Mouse (Mus musculus) c-Kit-positive CD71-positive TER-119-negative erythroid progenitor cells, embryonic 14.5 days (primary cell): ENCODE measurements at regions not wholly inside any gene's neighbourhood (a gene's known extent, or its start where the extent isn't known, plus 50 kb on each side); places are given as distances from the start of the nearest gene placed in this dataset.

ENCODE experiments used
- DNase-seq: peaks from one replicate; pipeline ENCODE4 v3.0.0-alpha.2; 2013; ENCODE audit warnings: low read depth

DNA sequence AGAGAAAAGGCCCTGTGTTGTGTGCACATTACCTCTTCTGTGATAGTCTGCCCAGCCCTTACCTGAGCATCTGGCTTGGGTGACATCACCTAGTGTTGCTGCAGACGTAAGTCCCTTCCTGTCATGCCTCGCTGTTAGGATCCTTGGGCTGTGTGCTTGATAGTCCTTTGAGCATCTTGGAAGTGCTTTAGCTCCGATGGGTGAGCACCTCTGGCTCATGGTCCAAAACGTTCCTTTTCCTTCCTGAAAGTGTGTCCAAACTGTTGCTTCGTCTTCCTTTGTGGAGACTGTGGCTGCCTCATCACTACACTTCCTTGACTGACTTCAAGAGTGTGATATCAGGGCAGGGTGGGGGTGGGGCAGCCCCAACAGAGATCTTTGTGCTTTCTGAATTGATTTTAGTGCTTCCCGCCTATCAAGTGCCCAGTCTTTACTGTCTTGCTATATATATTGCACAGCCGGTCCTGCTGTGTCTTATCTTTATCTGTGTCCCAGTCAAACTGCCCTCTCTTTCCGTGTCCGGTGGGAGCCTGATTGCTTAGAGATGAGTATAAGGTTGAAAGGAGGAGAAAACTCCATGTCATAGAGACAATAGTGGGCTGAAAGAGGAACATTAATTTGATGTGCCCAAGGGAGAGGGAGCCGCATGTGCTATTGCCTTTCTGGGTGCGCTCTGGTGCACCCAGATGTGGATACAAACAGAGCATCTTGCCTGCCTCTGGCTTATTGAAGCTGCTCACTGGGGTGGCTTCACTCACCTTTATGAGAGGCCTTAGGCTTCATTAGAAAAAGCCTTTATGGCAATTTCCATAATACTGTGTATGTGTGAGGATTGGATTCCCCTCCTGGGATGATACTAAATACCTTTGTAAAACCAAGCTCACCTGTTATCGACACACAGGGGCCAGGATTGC is 1169.2 kb upstream of the A1bg start:
- no peak for DNase-seq

DNA sequence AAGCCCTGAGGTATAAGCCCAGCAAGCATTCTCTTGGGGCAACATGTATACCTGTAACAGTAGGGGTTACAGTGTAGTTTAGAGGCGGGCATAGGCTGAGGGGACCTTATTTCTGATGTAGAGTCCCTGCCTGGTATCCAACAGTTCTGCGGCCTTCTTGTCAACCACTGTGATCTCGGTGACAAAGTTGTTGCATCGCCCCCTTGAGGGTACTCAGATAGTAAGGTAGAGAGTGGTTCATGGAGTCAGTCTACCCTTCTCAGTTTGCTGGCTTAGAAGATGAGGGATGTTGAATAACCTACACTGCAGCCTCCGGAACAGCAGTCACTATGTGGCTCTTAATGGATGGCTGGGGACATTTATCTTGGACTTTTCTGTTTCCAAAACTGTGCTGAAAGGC is 1168.3 kb upstream of the A1bg start:
- DNase-seq, result no peak

DNA sequence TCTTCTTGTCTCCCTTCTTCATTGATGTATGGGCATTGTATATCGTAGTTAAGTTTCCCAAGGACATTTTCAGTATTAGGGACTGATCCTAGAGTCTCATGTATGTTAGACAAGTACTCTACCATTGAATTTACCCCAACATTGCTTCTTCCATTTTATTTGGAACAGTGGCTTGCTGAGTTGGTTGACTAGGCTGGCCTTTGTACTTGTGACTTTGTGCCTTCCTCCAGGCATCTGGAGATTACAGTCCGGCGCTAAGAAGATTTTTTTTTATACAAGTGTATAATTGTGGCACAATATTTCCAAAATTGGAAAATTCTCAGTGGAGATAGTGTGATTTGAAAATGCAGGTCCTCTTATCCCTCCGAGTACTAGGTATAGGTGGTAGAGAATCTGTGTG is 1165.5 kb upstream of the A1bg start:
- no peak for DNase-seq

DNA sequence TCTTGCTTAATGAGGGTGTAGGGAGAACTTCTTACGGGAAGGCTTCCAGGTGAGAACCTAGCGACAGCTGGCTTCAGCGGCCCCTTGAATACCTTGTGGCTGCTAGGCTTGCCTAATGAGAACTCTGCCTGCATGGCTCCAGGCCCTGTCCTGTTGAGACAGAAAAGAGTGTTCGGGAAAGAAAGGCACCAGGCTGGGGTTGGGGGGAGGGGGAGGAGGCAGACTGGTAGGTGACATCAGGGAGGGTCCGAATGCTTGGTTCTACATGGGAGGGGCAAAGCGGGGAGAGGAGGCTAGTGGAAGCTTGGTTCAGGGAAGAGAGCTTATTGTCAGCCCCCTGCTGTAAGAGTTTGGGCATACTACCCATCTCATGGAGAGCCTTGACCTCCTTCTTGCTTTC is 1164.9 kb upstream of the A1bg start:
- DNase-seq, result no peak

DNA sequence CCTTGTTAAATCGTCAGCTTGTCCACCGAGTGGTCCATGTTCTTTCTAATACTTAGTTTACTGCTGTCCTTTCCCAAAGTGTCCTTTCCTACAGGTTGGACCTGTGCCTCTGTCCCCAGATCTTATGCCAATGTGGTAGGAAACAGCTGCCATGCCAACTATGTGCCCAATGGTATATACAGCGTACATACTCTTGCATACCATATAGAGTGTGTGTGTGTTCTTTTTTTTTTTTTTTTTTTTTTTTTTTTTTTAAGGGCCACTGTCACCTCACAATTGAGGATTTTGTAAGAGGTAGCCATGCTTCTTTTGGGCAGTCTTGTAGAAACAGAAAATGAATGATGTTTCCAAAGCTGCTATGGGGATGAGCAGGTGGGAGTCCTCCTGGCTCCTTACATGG is 1163.2 kb upstream of the A1bg start:
- no peak for DNase-seq

DNA sequence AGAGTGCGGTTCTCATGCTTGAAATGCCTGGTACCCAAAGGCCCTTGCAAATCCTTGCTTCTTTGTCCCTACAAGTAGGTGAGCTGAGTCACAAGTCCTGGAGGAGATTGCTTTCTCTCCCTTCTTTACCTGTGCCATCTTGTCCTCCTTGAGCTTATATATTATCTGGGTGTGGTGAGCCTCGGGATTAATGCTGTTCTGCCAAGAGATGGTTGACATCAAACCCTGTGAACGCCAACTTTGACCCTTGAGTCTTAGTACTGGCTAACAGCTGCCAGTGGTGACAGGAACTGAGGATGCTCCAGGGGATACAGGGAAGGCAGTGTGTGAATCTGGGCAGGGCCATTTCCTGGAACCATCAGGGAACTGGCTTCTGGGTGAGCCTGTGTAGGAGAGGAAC is 1160.5 kb upstream of the A1bg start:
- DNase-seq, result no peak

DNA sequence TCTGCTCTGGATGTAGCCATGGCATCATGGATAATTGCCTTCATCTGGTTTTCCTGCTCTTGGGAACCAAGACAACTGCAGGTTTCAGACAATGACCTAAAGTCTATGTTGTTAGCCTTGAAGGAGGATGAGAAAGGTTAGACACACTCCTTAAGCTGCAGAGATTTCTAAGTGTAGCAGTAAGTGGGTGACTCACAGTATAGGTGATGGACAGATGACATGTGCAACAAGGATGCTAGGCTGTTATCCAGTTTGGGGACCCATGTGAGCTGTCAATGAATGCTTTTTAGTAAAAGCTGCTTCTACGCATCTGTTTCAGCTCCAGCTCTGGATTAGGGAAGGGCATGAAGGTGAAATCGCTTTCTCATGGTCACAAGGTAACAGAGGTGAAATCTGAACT is 1159.7 kb upstream of the A1bg start:
- DNase-seq, result no peak

DNA sequence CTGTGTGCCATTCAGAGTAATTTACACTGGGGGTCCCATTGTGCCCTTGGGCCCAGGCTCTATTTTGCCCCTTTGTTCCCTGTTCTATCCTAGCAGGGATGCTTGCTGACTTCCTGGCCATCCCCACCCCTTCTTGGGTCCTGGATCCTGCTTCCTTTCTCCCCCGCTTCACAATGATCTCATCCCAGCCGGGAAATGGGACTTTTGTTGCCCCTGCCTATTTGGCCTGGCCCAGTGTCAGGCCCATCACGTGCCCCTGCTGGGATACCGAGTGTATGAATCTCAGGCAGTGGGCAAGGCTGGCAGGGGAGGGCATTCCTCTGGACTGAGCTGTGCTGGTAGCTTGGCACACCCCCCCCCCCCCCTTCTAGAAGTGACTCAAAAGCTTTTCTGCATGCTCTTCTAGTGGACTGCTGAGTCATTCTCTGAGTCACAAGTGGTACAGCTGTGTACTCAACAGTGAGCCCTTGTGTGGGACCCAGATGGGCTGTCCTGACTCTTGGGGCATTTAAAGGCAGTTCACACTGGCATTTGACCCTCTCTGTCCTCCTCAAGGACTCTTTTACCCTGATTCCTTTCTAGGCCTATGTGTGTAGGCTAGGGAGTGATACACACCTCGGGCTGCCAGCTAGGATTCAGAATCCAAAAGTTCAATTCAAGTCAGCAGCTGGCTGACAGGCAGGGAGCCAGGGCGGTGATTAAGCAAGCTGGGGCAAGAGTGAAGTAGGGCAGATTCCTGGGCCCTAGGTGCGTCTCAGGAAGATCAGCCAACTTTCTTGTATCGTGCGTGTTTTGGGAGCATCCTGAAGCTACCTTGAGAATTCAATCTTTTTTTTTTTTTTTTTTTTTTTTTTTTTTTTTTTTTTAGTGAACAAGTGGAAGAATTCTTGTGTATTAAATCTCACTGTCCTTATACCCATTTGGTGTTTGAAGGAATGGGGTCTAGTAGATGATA is 1156.6 kb upstream of the A1bg start:
- peak; percentile 48 for DNase-seq

DNA sequence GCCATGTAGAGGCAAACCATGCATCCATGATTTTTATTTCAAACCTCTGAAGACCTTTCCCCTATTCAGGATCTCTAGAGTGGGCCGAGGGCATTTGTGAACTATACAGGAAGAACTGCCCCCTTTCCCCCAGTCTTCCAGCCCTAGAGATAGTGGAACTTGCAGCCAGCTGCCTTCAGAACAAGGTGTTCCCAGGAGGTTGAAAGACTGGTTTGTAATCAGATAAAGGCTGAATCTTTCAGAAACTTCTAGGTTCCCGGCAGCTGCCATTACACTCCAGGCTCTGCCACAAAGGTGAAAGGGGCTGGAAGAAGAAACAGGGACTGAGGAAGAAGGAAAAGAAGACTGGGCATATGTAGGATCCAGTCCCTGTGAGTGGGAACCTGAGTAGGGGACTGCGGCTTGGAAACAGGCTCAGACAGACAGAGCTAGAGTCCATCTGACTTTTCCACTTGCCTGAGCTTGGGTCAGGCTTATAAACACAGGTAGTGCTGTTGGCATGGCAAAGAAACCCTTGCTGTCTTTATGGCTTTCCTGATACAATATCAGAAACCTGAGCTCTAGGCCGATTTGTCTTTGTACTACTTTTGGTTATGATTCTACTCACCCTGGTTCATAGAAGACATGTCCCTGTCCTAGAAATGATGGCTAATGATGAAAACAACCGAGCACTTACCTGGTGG is 1153.9 kb upstream of the A1bg start:
- no peak for DNase-seq

DNA sequence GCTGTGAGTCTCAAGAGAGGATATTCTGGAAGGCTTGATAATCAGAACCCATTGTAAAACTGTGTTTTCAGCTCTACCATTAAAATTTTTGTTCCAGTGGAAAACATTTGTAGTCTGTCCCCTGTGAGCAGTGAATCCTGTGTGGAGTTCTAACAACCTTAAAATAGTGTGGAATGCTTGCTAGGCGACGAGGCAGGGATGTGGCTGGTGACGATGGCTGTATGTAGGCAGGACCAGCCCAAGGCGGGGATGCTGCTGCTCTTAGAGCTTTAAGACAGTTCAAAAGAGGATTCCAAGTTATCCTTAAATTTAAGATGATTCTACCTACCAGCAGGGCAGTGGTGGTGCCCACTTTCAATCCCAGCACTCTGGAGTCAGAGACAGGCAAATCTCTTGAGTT is 1151.9 kb upstream of the A1bg start:
- no peak for DNase-seq

DNA sequence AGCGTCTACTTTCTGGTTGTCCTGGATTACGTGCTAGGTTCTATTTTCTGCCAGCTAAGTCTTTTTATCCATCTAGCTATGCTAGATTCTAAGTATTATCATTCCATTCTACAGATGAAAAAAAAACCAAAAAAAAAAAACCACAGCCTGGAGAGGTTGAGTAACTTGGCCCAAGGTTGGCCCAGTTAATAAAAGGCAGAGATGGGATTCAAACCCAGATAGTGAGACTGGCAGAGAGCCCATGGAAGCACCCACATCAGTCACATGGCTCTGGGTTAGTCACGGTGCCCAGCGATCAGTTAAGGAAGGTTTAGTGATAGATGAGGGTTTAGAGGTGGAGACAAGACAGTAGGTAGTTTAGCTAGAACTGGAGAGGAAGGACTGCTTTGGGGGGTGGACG is 1150.8 kb upstream of the A1bg start:
- DNase-seq, result no peak

DNA sequence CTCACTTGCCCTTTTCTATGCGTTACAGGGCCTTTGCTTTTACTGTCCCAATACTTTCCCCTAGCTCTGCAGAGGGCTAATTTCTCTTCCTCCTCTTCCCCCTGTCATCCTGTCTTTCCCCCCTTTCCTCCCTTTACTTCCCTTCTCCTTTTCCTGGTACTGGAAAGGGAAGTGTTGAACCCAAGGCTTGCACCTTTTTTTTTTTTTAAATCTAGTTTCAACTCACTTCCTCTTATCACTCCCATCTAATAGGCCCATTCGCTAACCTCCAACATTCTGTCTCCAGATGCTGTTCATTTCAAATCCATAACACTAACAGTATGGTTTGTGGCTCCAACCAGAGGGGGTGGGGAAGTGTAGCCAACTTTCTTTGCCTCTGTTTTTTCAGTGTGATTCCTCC is 1148.5 kb upstream of the A1bg start:
- no peak for DNase-seq

DNA sequence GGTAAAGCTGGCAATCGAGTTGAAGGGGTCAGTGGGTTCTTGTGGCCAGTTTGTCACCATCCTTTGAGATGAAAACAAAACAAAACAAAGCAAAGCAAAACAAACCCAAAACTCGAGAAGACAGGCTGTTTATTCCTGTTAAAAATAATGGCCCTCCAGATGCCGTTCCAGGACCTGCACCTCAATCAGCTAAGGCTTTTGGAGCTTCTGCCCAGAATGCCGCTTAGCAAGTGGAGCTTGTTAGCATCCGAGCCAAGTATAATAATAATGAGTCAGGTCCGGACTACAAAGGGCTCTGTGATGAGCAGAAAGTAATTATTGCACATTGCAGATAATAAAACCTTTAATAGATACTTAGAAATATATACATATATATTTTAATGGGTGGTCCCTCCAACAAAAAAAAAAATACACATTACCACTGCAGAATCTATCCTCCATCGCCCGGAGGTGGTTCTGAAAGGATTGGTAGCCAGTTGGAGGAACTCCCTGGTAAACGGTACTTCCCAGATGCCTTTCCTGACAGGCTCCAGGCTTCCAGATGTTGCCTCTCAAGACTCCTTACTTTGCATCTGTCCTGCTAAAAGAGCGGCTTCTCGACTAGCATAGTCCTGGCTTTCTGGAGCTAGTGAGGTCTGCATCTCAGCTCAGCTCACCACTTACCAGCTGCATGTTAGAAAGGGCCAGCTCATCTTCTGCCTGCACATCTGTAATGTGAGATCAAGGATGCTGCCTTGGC is 1145.8 kb upstream of the A1bg start:
- DNase-seq, result no peak

DNA sequence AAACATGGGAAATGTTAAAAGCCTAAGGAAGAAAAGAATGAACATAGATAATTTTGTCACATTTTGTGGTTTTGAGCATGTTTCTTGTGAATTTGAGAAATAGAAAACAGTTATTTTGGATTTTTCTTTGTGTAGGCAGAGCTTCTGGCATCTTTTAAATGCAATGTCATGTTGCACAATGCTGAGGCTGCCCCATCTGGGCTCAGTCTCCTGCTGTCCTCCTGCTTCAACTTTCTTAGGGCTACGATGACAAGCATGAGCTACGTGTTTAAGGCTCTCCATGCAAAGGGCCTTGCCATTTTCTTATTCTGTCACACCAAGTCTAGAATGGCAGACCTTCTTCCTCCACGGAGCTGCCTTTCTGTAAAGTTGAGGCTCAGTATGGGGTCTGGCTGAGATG is 1141.6 kb upstream of the A1bg start:
- DNase-seq, result no peak

DNA sequence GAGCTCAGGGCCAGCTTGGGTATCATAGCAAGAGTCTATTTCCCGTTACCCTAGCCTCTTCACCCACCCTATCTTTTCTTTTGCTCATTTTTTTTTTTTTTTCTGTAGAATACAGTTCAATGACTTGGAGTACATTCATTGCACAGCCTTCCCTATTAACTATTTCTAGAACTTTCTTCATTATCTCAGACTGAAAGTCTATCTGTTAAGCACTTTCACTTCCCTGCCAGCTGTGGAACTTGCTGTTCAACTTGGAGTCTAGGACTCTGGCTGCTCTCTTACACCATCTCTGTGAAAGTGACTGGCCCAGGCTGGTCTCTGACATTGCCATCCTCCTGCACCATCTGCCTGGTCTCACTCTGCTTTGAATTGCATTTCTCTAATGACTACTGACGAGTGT is 1134.6 kb upstream of the A1bg start:
- DNase-seq, result no peak

DNA sequence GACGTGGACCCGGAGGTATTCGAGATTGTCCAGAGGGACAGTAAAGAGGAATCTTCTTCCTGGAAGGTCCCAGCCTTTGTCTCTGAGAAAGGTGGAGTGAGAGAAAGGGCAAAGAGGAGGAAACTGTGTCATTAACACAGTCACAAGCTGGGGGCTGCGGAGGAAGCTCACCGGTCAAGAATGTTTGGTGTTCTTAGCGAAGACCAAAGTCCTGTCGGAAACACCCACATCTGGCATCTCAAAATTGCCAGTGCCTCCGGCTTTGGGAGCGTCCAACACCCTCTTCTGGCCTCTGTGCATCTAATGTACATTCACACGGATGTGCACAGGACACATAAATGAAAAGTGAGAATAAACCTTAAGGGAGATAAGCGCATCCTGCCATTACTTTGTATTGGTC is 1134.1 kb upstream of the A1bg start:
- DNase-seq, result no peak

DNA sequence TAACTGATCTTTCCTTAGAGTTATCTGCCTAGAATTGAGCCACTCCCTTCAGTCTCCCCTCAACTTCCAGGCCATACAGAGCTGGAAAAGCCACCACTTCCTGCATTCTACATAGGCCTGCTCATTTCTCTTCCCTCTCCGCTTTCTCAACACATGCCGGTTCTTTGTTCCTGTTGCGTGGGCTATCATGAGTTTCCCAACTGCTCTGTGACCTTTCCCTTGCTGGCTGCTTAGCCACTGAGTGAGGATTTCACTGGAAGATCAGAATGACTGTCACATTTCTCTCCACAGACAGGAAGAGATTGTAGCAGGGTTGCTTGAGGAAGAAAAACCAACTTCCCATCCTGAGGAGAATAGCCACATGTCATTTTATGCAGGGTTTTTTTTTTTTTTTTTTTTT is 1133.6 kb upstream of the A1bg start:
- DNase-seq, result no peak

DNA sequence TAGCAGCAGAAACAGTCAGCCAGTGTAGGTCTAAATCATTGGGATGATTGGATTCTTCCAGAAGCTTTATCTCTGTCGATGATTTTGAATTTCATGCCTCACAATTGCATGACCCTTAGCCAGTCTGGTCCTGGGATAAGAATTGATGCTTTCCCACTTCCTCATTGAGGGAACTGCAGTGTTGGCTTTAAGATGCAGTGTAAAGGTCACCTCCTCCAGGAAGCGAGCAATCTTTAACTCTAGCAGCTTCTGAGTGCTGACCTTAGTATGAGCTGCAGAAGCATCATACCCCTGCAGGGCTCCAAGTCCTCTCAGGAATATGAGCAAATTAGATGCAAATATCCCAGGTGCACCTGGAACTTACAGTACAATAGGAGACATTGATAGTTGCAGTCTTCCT is 1132.2 kb upstream of the A1bg start:
- DNase-seq, result no peak

DNA sequence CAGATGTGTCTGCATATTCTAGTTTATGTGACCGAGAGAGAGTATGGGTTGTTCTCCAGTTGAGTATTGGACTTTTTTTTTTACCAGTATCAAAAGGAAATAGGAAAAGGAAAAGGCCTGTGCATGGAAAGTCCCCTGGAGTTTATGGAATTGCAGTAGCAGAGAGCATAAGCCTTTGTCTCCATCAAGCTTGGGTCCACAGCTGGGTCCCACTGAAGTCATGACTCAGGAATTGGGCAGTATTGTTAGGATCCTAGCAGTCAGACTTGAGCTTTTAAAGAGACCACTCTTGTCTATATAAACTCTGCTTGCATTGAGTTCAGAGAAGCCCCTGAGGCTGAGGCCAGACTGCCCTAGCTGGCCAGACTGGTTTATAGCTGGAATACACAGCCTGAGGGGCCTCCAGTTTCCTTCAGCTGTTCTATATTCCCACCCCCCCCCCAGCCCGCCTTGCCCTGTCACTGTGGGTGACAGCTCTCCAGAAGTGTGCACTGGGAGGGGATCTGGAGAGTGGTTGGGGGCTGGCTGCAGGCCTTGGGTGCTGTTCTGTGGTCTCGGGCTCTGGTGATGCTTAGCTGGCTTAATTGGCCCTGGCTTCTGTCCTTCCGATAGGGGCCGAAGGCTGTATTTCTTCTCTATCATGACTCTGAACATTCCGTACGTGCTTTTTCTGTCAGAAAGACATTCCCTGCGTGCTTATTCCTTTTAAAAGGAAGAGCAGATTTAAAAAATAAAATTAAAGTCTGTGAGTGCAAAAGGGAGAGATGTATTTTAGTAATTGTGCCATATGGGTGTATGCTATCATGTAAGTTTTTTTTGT is 1130.8 kb upstream of the A1bg start:
- no peak for DNase-seq

DNA sequence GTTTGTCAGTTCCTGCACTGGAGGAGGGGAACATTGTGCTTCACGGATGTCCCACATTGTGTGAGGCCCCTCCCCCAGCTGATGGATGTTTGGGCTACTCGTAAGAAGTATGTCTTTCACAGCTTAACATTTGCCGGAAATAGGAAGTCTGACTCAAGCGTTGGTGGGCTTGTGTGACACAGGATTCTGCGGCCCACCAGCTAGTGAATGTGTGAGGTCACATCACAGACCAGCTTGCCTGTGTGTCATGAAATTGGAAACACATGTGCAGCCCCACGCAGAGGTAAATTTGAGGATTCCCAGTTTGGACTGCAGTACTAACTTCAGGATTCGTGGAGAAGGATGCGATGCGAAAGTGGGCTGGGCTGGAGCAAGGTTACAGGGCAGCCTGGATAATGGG is 1126.6 kb upstream of the A1bg start:
- DNase-seq, result no peak

DNA sequence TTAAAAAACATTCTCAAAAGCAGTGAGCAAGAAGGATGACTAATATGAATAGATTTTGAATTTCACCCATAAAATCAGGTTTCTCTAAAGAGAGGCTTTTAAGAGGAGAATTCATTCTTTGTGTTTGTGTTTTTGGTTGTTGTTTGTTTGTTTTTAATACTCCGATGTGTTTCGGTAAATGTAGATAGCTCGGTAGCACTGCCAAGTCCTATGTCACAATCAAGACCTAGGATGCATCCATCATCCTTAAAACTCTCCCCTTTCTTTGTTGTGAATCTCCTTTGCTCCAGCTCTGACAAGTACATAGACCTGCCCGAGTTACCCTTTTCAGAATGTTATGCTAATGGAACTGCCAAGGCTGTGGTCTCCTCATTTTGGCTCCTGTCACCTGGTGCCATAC is 1126.2 kb upstream of the A1bg start:
- DNase-seq, result no peak
